Mouse (Mus musculus) MN1 (cell line): ENCODE measurements around the gene Snai1.

ENCODE experiments used
- DNase-seq: peaks from one replicate; pipeline ENCODE4 v3.0.0-alpha.2; 2016; ENCODE audit warnings: low spot score

The Snai1 gene

DNA sequence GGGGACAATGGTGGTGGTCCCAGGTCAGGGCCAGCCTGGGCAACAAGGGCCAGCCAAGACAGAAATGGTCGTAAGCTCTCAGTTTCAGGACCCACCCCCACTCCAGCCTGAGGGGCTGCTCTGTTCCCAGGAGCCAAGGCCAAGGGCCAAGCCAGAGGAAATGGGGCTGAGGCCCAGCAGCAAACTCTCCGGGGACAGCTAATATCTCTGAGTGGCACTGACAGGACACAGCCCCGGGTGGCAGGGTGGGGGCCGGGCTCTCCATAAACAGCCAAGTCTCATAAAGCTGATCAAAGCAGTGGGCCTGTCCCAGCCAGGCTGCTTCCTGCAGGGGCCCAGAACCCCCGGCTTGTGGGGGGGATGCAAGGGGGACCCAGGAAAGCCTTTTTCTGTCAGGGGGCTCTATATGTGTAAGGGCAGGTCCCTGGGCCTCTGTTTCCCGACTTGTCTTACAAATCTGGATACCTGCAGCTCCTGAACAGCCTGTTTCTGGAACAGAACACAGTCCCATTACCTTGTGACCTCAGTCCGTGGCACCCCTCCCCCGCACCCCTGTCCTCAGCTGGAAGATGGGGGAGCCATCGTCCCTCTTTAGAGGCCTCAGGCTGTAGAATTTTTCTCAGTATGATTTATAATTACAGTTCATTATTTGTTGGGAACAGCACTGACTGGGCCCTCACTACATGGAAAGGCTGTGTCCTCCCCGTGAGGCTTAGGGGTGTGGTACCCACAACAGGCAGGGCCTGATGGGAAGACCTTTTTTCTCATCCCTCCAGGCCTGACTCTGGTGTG, 45.4 kb downstream of the Snai1 start:
- peak; percentile 46 for DNase-seq

DNA sequence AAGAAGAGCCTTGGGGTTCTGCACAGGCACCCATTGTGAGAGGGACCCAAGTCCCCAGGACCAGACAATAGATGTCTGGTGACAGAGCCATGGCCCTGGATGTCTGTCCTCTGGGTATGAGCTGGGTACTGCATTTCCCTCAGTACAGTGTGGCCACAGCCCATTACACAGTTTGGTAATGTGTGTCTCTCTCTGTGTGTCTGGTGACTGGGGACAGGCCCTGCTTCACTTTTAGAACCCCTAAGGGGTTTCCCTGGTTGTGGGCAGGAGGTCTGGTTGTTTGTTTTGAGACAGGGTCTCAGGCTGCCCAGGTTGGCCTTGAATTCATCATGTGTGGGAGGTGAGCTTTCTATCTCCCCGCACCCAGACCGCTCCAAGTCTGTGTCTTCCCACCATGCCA, 47.3 kb downstream of the Snai1 start:
- no peak for DNase-seq

GRCm38 (mm10) chr2:167586041-167586440, 48.0 kb downstream of the Snai1 start:
- DNase-seq: no peak

DNA sequence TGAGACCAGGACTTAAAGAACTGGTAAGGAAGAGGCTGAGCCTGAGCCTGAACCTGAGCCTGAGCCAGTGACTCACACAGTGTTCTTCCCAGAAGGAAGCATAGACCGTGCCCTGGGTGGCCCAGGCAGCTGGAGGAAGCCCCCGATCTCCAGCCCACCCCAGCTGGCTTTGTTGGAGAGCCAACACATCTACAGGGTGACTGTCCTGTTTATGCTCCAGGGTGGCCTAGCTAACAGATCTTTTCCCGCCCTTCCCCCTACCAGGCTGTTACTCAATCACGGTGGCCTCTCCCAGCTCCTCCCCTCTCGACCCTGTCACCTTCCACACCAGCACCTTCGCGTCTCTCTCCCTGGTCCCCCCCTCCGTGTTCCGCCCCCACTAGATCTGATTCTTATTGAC, 49.0 kb downstream of the Snai1 start:
- DNase-seq: no peak

- no peak for DNase-seq
These were observed 51.0 kb downstream of the Snai1 start for GRCm38 (mm10) chr2:167588774-167589577.
